8 mouse cellular contexts compared by ENCODE assay signal in genomic region chr17:25919144-25919785, GRCm38 (mm10). TPM values are rescaled to one million over a fixed set of nuclear protein-coding genes. Genes with fewer than 3 reads are reported as not detected.
A peak's percentile ranks its signal among the peaks of the same experiment; 100 is the strongest.
DNase-seq lines count a peak whose midpoint lies in the region; ATAC-seq and TF ChIP-seq lines count a peak whose summit lies in the region.

Gene Rab40c, minus strand, starts transcription at chr17:25919727.

- H3K27me3 ChIP-seq in CH12.LX (replicated peaks) = no peaks in the 10 kb centered on the region
- H3K27me3 ChIP-seq in embryonic facial prominence, embryonic 10.5 days (replicated peaks; ENCODE audit: low read depth, poor library complexity, severe bottlenecking) = no peaks in the 10 kb centered on the region
- no peaks in the 10 kb centered on the region for H3K27me3 ChIP-seq in heart, embryonic 14.5 days (ENCODE audit: control insufficient read depth, insufficient read depth, low read length)

- H3K4me2 ChIP-seq in CH12.LX (ENCODE audit: insufficient read depth, low read depth, poor library complexity, severe bottlenecking) = peak within 1 kb of the TSS; percentile 84
- H3K4me2 ChIP-seq in heart, embryonic 14.5 days (ENCODE audit: low read length) = peak within 1 kb of the TSS; percentile 91

- no peak; the same call in 1 of the 2 replicates for TF ChIP-seq POLR2A in CH12.LX (IDR thresholded peaks at IDR 0.05; ENCODE audit: low read depth, low read length)

- DNase-seq in embryo, embryonic 10 days (ENCODE audit: low spot score) = peak; percentile 35
- DNase-seq in embryo, embryonic 9.5 days (ENCODE audit: extremely low spot score) = no peak
- no peak for DNase-seq in CH12.LX (ENCODE audit: extremely low read depth)
- DNase-seq in embryonic facial prominence, embryonic 10.5 days (ENCODE audit: low spot score) = no peak
- peak; percentile 57 to 64 for DNase-seq in layer of hippocampus, postnatal 36 days
- DNase-seq in lung, postnatal 4 days = peak; percentile 60 to 69
- peak; percentile 77 for DNase-seq in testis, postnatal 10 days (ENCODE audit: low spot score)

- dilution Hi-C loops in CH12.LX (cut with MboI; ENCODE audit: extremely low pct_ligation_motif_present, extremely low pct_unique_long_range_greater_than_20kb, low sequenced_read_pairs) = no loop called here

- H3K9me3 ChIP-seq in CH12.LX (replicated peaks; ENCODE audit: low read length) = no peaks in the 10 kb centered on the region
- H3K9me3 ChIP-seq in embryonic facial prominence, embryonic 10.5 days = no peaks in the 10 kb centered on the region
- no peaks in the 10 kb centered on the region for H3K9me3 ChIP-seq in heart, embryonic 14.5 days (ENCODE audit: control insufficient read depth, low read length)

- peaks cover 8 to 46% of the 10 kb centered on the region in 2 experiments for H3K36me3 ChIP-seq in CH12.LX (replicated peaks in 1 of 2; ENCODE audit: control insufficient read depth in 1 of 2, insufficient read depth in 1 of 2, low read length in 1 of 2)
- peaks cover 22% of the 10 kb centered on the region for H3K36me3 ChIP-seq in embryonic facial prominence, embryonic 10.5 days (replicated peaks)
- H3K36me3 ChIP-seq in heart, embryonic 14.5 days (ENCODE audit: control insufficient read depth, insufficient read depth, low read length) = 0 out of 2 replicates have a peak, but pooled peaks cover 12% of the 10 kb centered on the region

- under 1% methylated on average over 76 of the region's 78 CpGs for WGBS in embryonic facial prominence, embryonic 10.5 days
- under 1% methylated on average over 70 of the region's 78 CpGs for WGBS in heart, embryonic 14.5 days

- H3K4me1 ChIP-seq in CH12.LX (ENCODE audit: control insufficient read depth in 1 of 2, insufficient read depth in 2 of 2) = peaks cover 15 to 48% of the 10 kb centered on the region in 2 experiments
- peaks cover 34% of the 10 kb centered on the region for H3K4me1 ChIP-seq in embryonic facial prominence, embryonic 10.5 days
- H3K4me1 ChIP-seq in heart, embryonic 14.5 days (ENCODE audit: control insufficient read depth in 2 of 2, insufficient read depth in 2 of 2, low read length in 2 of 2) = peaks cover 2 to 27% of the 10 kb centered on the region in 2 experiments; a peak in 2 of 4 replicates

- no peak for TF ChIP-seq CTCF in CH12.LX (conservative IDR thresholded peaks at IDR 0.05 in 1 of 2, IDR thresholded peaks at IDR 0.05 in 1 of 2; ENCODE audit: low read depth in 2 of 2, low read length in 2 of 2)

- peak within 1 kb of the TSS; percentile 86 for H3K27ac ChIP-seq in CH12.LX (ENCODE audit: insufficient read depth, low read depth)
- H3K27ac ChIP-seq in embryonic facial prominence, embryonic 10.5 days (replicated peaks) = peak within 1 kb of the TSS; percentile 90
- H3K27ac ChIP-seq in heart, embryonic 14.5 days (replicated peaks in 1 of 2; ENCODE audit: control insufficient read depth in 1 of 2, insufficient read depth in 1 of 2, low read depth in 2 of 2, low read length in 2 of 2) = peak within 1 kb of the TSS; percentile 92 to 97

- H3K9ac ChIP-seq in CH12.LX (ENCODE audit: insufficient read depth, low read depth) = peak within 1 kb of the TSS; percentile 82
- H3K9ac ChIP-seq in heart, embryonic 14.5 days (ENCODE audit: low read length) = peak within 1 kb of the TSS; percentile 93

- H3K79me2 ChIP-seq in CH12.LX (replicated peaks; ENCODE audit: control insufficient read depth, extremely low read depth, insufficient read depth, poor library complexity, severe bottlenecking) = peaks cover 22% of the 10 kb centered on the region

- peak; percentile 1; the same call in 1 of the 2 replicates for ATAC-seq in heart, embryonic 14.5 days (ENCODE audit: insufficient number of reproducible peaks, insufficient read depth, low FRiP score, low read depth)

- no peak for TF ChIP-seq EP300 in CH12.LX (IDR thresholded peaks at IDR 0.05; ENCODE audit: low read length)

- no peak for TF ChIP-seq RAD21 in CH12.LX (IDR thresholded peaks at IDR 0.05; ENCODE audit: low read depth, low read length)

- peak within 1 kb of the TSS; percentile 82 to 99 (median 95) for H3K4me3 ChIP-seq in CH12.LX (replicated peaks in 1 of 3; ENCODE audit: low read depth in 2 of 3, low read length in 2 of 3, poor library complexity in 1 of 3)
- peak within 1 kb of the TSS; percentile 93 for H3K4me3 ChIP-seq in embryonic facial prominence, embryonic 10.5 days
- H3K4me3 ChIP-seq in heart, embryonic 14.5 days (ENCODE audit: control insufficient read depth in 1 of 2, insufficient read depth in 1 of 2, low read depth in 1 of 2, low read length in 2 of 2) = peak within 1 kb of the TSS; percentile 78 to 95

- in situ Hi-C loops in CH12.LX (cut with MboI; ENCODE audit: low pct_ligation_motif_present, low pct_unique_long_range_greater_than_20kb, low sequenced_read_pairs) = loop anchor here (5.0 kb wide), 1 partner anchor 37 kb away; the partner anchor contains the start of gene Wfikkn1

TF ChIP-seq in CH12.LX, 34 proteins besides CTCF, POLR2A, EP300 and RAD21:
- TF ChIP-seq JUND (conservative IDR thresholded peaks at IDR 0.05; ENCODE audit: low read depth, low read length) (no peak), SMC3 (IDR thresholded peaks at IDR 0.05; ENCODE audit: low read depth, low read length) (no peak), TBP (conservative IDR thresholded peaks at IDR 0.05; ENCODE audit: low read depth, low read length) (no peak), MAFK (IDR thresholded peaks at IDR 0.05; ENCODE audit: insufficient replicate concordance, low read length) (no peak), IRF4 (IDR thresholded peaks at IDR 0.05; ENCODE audit: low read depth, low read length) (no peak), USF1 (IDR thresholded peaks at IDR 0.05; ENCODE audit: low read depth, low read length) (no peak), ZMIZ1 (IDR thresholded peaks at IDR 0.05; ENCODE audit: low read depth, low read length) (no peak), E2F4 (IDR thresholded peaks at IDR 0.05; ENCODE audit: insufficient replicate concordance, low read depth, low read length) (no peak), RCOR1 (conservative IDR thresholded peaks at IDR 0.05; ENCODE audit: low read depth, low read length) (no peak), PAX5 (IDR thresholded peaks at IDR 0.05; ENCODE audit: low read length) (no peak), MEF2A (IDR thresholded peaks at IDR 0.05; ENCODE audit: borderline replicate concordance, low read depth, low read length) (no peak), NRF1 (IDR thresholded peaks at IDR 0.05; ENCODE audit: low read depth, low read length) (peak; percentile 54; the same call in 1 of the 2 replicates), KAT2A (IDR thresholded peaks at IDR 0.05; ENCODE audit: insufficient replicate concordance, low read length) (no peak), MAX (IDR thresholded peaks at IDR 0.05; ENCODE audit: low read length) (no peak), ZC3H11A (IDR thresholded peaks at IDR 0.05; ENCODE audit: low read depth, low read length) (no peak), SIN3A (IDR thresholded peaks at IDR 0.05; ENCODE audit: low read length) (peak; percentile 41; the same call in 1 of the 2 replicates), HCFC1 (IDR thresholded peaks at IDR 0.05; ENCODE audit: low read depth, low read length) (peak; percentile 19; the same call in 1 of the 2 replicates)

RNA-seq across cellular contexts. Expression of gene Rab40c, which starts in this region (rescaled TPM):
- 6.6 and 8.0 TPM in 2 replicates for total RNA-seq in CH12.LX (2012; rRNA removed)
- total RNA-seq in CH12.LX (2014; rRNA removed) = 7.9 and 9.2 TPM in 2 replicates
- polyA plus RNA-seq in CH12.LX (2012; ENCODE audit: insufficient read length, low read depth) = 14.4 and 14.8 TPM in 2 replicates
- 30.9 and 34.0 TPM in 2 replicates for polyA plus RNA-seq in embryonic facial prominence, embryonic 10.5 days (2016; fragmentation: Nextera tagmentation; extraction: Ambion mirVana)
- 7.5 and 8.8 TPM in 2 replicates for polyA plus RNA-seq in heart, embryonic 14.5 days (2014; fragmentation: Nextera tagmentation; extraction: Ambion mirVana)
- 10 to 100 TPM; 49.6 to 55.5 TPM for total RNA-seq in layer of hippocampus, postnatal 36 days (2021)

Comparison
In these comparisons a context has a peak if more than half of its experiments do, and no peak if none do; other contexts are left out.
1. RNA of gene Rab40c (total RNA-seq): 49.6 to 55.5 TPM in layer of hippocampus, postnatal 36 days; 6.6 to 9.2 TPM in CH12.LX; every median in the first group is over 4 times any median in the second.
2. DNase-seq: peak in embryo, embryonic 10 days (single experiment), layer of hippocampus, postnatal 36 days (2 of 2), lung, postnatal 4 days (2 of 2) and testis, postnatal 10 days (single experiment); none in embryo, embryonic 9.5 days (single experiment), CH12.LX (single experiment) and embryonic facial prominence, embryonic 10.5 days (single experiment).
3. Peak in every context shown above with its lines, with median percentiles within 50 percentile points of each other: H3K27ac ChIP-seq and H3K4me3 ChIP-seq.